Mouse (Mus musculus) MEL (cell line): ENCODE data around the gene Adam17. TPM values are rescaled to one million over a fixed set of nuclear protein-coding genes. Genes with fewer than 3 reads are reported as not detected.

Experiments
- DNase-seq: peaks from one replicate; pipeline ENCODE4 v3.0.0; 2011; ENCODE audit warnings: low read depth, low spot score
- H3K27ac ChIP-seq: 2 replicates; pipeline ENCODE4 v1.5.1; 2012; ENCODE audit warnings: low read depth, mild to moderate bottlenecking, control low read depth, low read length, moderate library complexity; ENCODE audit not compliant: control insufficient read depth
- H3K27me3 ChIP-seq, 2 experiments: fragments of 150-350 bp in 1 of 2; sonication (generic) in 1 of 2; 2 replicates each; pipeline ENCODE4 v1.6.1; 2012; ENCODE audit warnings: low read length in 2 of 2, mild to moderate bottlenecking in 2 of 2, improper control_type of control experiment in 1 of 2, moderate library complexity in 1 of 2; ENCODE audit not compliant: insufficient read depth in 2 of 2, control insufficient read depth in 1 of 2
- H3K36me3 ChIP-seq, 2 experiments: 2 replicates each; pipeline ENCODE4 v1.6.1; 2012 to 2014; ENCODE audit warnings: low read length in 2 of 2, improper control_type of control experiment in 1 of 2, inconsistent platforms in 1 of 2, mild to moderate bottlenecking in 1 of 2; ENCODE audit not compliant: insufficient read depth in 2 of 2, control insufficient read depth in 1 of 2
- H3K4me1 ChIP-seq, 2 experiments: fragments of 150-350 bp in 1 of 2; sonication (generic) in 1 of 2; 2 replicates each; pipeline ENCODE4 v1.6.1; 2012; ENCODE audit warnings: low read length in 2 of 2, improper control_type of control experiment in 1 of 2, mild to moderate bottlenecking in 1 of 2; ENCODE audit not compliant: insufficient read depth in 2 of 2, control insufficient read depth in 1 of 2
- H3K4me3 ChIP-seq, 2 experiments: fragments of 150-350 bp in 1 of 2; sonication (generic) in 1 of 2; 2 replicates each; pipeline ENCODE4 v1.5.1; 2012; ENCODE audit warnings: low read depth in 2 of 2, low read length in 2 of 2, mild to moderate bottlenecking in 2 of 2, moderate library complexity in 2 of 2, control low read depth in 1 of 2, improper control_type of control experiment in 1 of 2; ENCODE audit not compliant: control insufficient read depth in 1 of 2, insufficient read depth in 1 of 2
- H3K79me2 ChIP-seq: 2 replicates; pipeline ENCODE4 v1.6.1; 2012; ENCODE audit warnings: mild to moderate bottlenecking, low read length, moderate library complexity; ENCODE audit not compliant: control insufficient read depth, poor library complexity, insufficient read depth
- H3K9ac ChIP-seq: 2 replicates; pipeline ENCODE4 v1.6.1; 2012; ENCODE audit warnings: low read depth, mild to moderate bottlenecking, control low read depth, low read length, moderate library complexity; ENCODE audit not compliant: control insufficient read depth, poor library complexity, severe bottlenecking
- H3K9me3 ChIP-seq: fragments of 150-350 bp; sonication (generic); replicated peaks from 2 replicates; pipeline ENCODE4 v1.6.1; 2012; ENCODE audit warnings: mild to moderate bottlenecking, low read length, improper control_type of control experiment, moderate library complexity; ENCODE audit not compliant: insufficient read depth
- BHLHE40 ChIP-seq: IDR thresholded peaks from 2 replicates; pipeline ENCODE4 v1.6.1; 2012; ENCODE audit warnings: low read depth, mild to moderate bottlenecking, inconsistent platforms, low read length, improper control_type of control experiment, borderline replicate concordance
- CHD1 ChIP-seq: IDR thresholded peaks from 2 replicates; pipeline ENCODE4 v1.6.1; 2012; ENCODE audit warnings: low read depth, mild to moderate bottlenecking, inconsistent platforms, low read length, improper control_type of control experiment
- CHD2 ChIP-seq: IDR thresholded peaks from 2 replicates; pipeline ENCODE4 v1.6.1; 2011; ENCODE audit warnings: low read length, improper control_type of control experiment
- CTCF ChIP-seq, 3 experiments: IDR thresholded peaks in 2 of 3; conservative IDR thresholded peaks in 1 of 3; 2 replicates each; pipeline ENCODE4 v1.5.1; 2011 to 2012; ENCODE audit warnings: low read length in 3 of 3, low read depth in 2 of 3, mild to moderate bottlenecking in 2 of 3, improper control_type of control experiment in 1 of 3, inconsistent platforms in 1 of 3, mixed read lengths in 1 of 3, moderate library complexity in 1 of 3; ENCODE audit not compliant: control insufficient read depth in 1 of 3, insufficient read depth in 1 of 3, poor library complexity in 1 of 3, severe bottlenecking in 1 of 3
- ETS1 ChIP-seq: IDR thresholded peaks from 2 replicates; pipeline ENCODE4 v1.6.1; 2012; ENCODE audit warnings: low read depth, mild to moderate bottlenecking, inconsistent platforms, low read length, improper control_type of control experiment, moderate library complexity
- GABPA ChIP-seq: IDR thresholded peaks from 2 replicates; pipeline ENCODE4 v1.6.1; 2012; ENCODE audit warnings: low read depth, mild to moderate bottlenecking, inconsistent platforms, low read length, improper control_type of control experiment, moderate library complexity
- GATA1 ChIP-seq: IDR thresholded peaks from 2 replicates; pipeline ENCODE4 v1.6.1; 2011; ENCODE audit warnings: low read depth, low read length, improper control_type of control experiment
- MAX ChIP-seq: IDR thresholded peaks from 2 replicates; pipeline ENCODE4 v1.6.1; 2011; ENCODE audit warnings: low read length, improper control_type of control experiment
- MAZ ChIP-seq: IDR thresholded peaks from 2 replicates; pipeline ENCODE4 v1.6.1; 2012; ENCODE audit warnings: low read depth, mild to moderate bottlenecking, inconsistent platforms, low read length, improper control_type of control experiment
- MXI1 ChIP-seq: IDR thresholded peaks from 2 replicates; pipeline ENCODE4 v1.6.1; 2011; ENCODE audit warnings: mild to moderate bottlenecking, low read depth, low read length, improper control_type of control experiment
- MYB ChIP-seq: IDR thresholded peaks from 2 replicates; pipeline ENCODE4 v1.6.1; 2011; ENCODE audit warnings: mild to moderate bottlenecking, low read depth, low read length, improper control_type of control experiment
- MYC ChIP-seq: IDR thresholded peaks from 2 replicates; pipeline ENCODE4 v1.6.1; 2011; ENCODE audit warnings: low read depth, mild to moderate bottlenecking, low read length, improper control_type of control experiment, moderate library complexity
- NELFE ChIP-seq: IDR thresholded peaks from 2 replicates; pipeline ENCODE4 v1.6.1; 2011; ENCODE audit warnings: low read depth, low read length, improper control_type of control experiment
- NRF1 ChIP-seq: IDR thresholded peaks from 2 replicates; pipeline ENCODE4 v1.6.1; 2014; ENCODE audit warnings: low read depth, mild to moderate bottlenecking, inconsistent platforms, low read length, improper control_type of control experiment, moderate library complexity; ENCODE audit not compliant: poor library complexity, insufficient read depth, severe bottlenecking
- POLR2A ChIP-seq, 2 experiments: IDR thresholded peaks; 2 replicates each; pipeline ENCODE4 v1.6.1; 2011 to 2012; ENCODE audit warnings: low read length in 2 of 2, mild to moderate bottlenecking in 2 of 2, control low read depth in 1 of 2, improper control_type of control experiment in 1 of 2, low read depth in 1 of 2, moderate library complexity in 1 of 2; ENCODE audit not compliant: control insufficient read depth in 1 of 2, insufficient read depth in 1 of 2, poor library complexity in 1 of 2
- POLR2AphosphoS5 ChIP-seq: IDR thresholded peaks from 2 replicates; pipeline ENCODE4 v1.6.1; 2012; ENCODE audit warnings: low read depth, borderline replicate concordance, mild to moderate bottlenecking, inconsistent platforms, low read length, moderate library complexity, mixed read lengths
- RCOR1 ChIP-seq: IDR thresholded peaks from 2 replicates; pipeline ENCODE4 v1.6.1; 2012; ENCODE audit warnings: low read depth, mild to moderate bottlenecking, inconsistent platforms, low read length, improper control_type of control experiment
- SMC3 ChIP-seq: IDR thresholded peaks from 2 replicates; pipeline ENCODE4 v1.6.1; 2011; ENCODE audit warnings: low read depth, low read length, improper control_type of control experiment
- TAL1 ChIP-seq: IDR thresholded peaks from 2 replicates; pipeline ENCODE4 v1.6.1; 2012; ENCODE audit warnings: mild to moderate bottlenecking, inconsistent platforms, low read length, moderate library complexity, mixed read lengths
- TBP ChIP-seq: IDR thresholded peaks from 2 replicates; pipeline ENCODE4 v1.8.0; 2011; ENCODE audit warnings: low read depth, low read length, improper control_type of control experiment
- UBTF ChIP-seq: IDR thresholded peaks from 2 replicates; pipeline ENCODE4 v1.6.1; 2012; ENCODE audit warnings: low read depth, mild to moderate bottlenecking, inconsistent platforms, low read length, improper control_type of control experiment, moderate library complexity, borderline replicate concordance; ENCODE audit not compliant: insufficient read depth
- USF1 ChIP-seq: IDR thresholded peaks from 2 replicates; pipeline ENCODE4 v1.6.1; 2014; ENCODE audit warnings: low read depth, mild to moderate bottlenecking, inconsistent platforms, low read length, improper control_type of control experiment, moderate library complexity
- ZC3H11A ChIP-seq: IDR thresholded peaks from 2 replicates; pipeline ENCODE4 v1.6.1; 2012; ENCODE audit warnings: low read depth, mild to moderate bottlenecking, inconsistent platforms, low read length, improper control_type of control experiment
- ZNF384 ChIP-seq: IDR thresholded peaks from 2 replicates; pipeline ENCODE4 v1.6.1; 2012; ENCODE audit warnings: low read depth, mild to moderate bottlenecking, inconsistent platforms, low read length, improper control_type of control experiment
- polyA plus RNA-seq, 2 experiments: library from polyadenylated mRNA; stranded (reverse) in 1 of 2; unstranded in 1 of 2; fragments of >175 nt in 1 of 2; fragments of >200 nt in 1 of 2; gene quantifications; 2 replicates each; pipeline versions ENCODE4 v1.2.1 to v1.2.4; 2012; ENCODE audit warnings: low replicate concordance in 2 of 2, low read depth in 1 of 2; ENCODE audit not compliant: insufficient read length in 2 of 2, insufficient read depth in 1 of 2, missing spikeins in 1 of 2
- total RNA-seq: library from RNA; depleted of rRNA; stranded (reverse); fragments of 300-350 nt; gene quantifications from 2 replicates; pipeline ENCODE4 v1.2.3, GENCODE M21; 2012

Adam17 gene
- total and polyA plus RNA-seq, 3 experiments: 12.9 to 14.2 TPM; not detected in 1

DNA sequence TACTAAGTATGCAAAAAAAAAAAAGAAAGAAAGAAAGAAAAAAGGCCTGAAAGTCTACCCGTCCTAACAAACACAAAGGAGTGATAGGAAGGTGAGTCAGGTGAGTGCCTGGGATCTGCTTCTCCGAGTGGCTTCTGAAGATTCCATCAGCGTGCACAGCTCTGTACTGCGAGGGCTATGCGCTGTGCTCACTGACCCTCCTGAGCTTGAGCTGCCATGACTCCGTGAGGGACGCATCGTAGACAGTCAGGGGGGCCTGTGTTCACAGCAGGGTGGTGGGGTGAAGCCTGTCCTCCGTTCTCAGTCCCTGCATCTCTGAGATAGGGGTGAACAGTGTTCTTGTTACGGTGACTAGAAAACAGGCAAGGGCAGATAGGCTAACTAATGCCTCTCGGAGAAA, 74.6 kb downstream of the Adam17 start:
- Histone ChIP-seq H3K9ac (no peak overlapping the region), H3K4me1 (no peaks in the 10 kb centered on the region), H3K4me3 (no peak overlapping the region), H3K79me2 (no peaks in the 10 kb centered on the region), H3K9me3 (no peaks in the 10 kb centered on the region), H3K27me3 (no peaks in the 10 kb centered on the region), H3K27ac (no peak overlapping the region), H3K36me3 (no peaks in the 10 kb centered on the region)
- TF ChIP-seq BHLHE40 (no peak), MAZ (no peak), SMC3 (no peak), NRF1 (no peak), ETS1 (no peak), POLR2AphosphoS5 (no peak), CTCF (IDR thresholded peaks at IDR 0.05 in 2 of 3, conservative IDR thresholded peaks at IDR 0.05 in 1 of 3; ENCODE audit: control insufficient read depth in 1 of 3, insufficient read depth in 1 of 3, low read depth in 2 of 3, low read length in 3 of 3, poor library complexity in 1 of 3, severe bottlenecking in 1 of 3) (no peak), CHD2 (no peak), GABPA (no peak), MAX (no peak), MYB (no peak)
- no peak for DNase-seq

GRCm38 (mm10) chr12:21289651-21290050, 83.8 kb downstream of the Adam17 start:
- peaks cover 0 to 14% of the 10 kb centered on the region in 2 experiments; a peak in 3 of 4 replicates for H3K4me1 ChIP-seq
- peak overlapping the region; percentile 37; the same call in 1 of the 2 replicates for H3K27ac ChIP-seq
- H3K27me3 ChIP-seq: no peaks in the 10 kb centered on the region
- TF ChIP-seq MYC: no peak
- no peak for TF ChIP-seq CHD2
- no peak for TF ChIP-seq GATA1
- no peak for TF ChIP-seq BHLHE40
- H3K79me2 ChIP-seq: peaks cover 23% of the 10 kb centered on the region
- no peak overlapping the region for H3K4me3 ChIP-seq
- no peak for DNase-seq
- H3K9ac ChIP-seq: no peak overlapping the region
- H3K9me3 ChIP-seq: no peaks in the 10 kb centered on the region
- peaks cover 0 to 9% of the 10 kb centered on the region in 2 experiments; a peak in 3 of 4 replicates for H3K36me3 ChIP-seq

DNA sequence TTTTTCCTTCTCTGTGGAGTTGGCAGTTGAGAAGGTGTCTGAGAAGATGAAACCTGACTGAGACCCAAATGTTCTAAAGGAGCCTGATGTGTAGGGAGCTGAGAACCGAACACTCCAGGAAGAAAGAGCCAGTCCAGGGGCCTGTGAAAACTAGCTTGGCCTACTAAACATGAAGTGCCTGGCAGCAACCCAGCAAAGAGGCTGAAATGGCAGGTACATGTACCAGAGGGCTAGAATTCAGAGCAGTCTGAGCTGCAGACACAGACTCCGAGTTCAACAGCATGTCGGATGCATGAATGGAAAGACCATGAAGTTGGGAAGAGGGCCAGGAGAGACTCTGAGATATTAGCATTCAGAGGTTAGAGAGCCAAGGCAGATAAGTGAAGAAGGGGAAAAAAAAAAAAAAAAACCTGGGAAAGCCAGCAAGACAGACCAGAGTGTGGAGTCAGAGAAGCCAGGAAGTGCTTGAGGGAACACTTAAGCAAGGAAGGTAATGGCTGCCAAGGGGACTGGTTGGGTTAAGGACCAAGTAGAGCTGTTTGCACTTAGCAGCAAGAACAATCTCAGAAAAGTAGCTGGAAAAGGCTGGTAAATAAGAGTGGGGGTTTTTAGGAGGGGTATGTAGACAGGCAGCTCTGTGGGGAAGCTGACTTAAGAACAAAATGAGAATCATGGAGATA, 84.6 kb downstream of the Adam17 start:
- no peak overlapping the region for H3K4me3 ChIP-seq
- peaks cover 23% of the 10 kb centered on the region for H3K79me2 ChIP-seq
- H3K36me3 ChIP-seq: peaks cover 0 to 9% of the 10 kb centered on the region in 2 experiments; a peak in 3 of 4 replicates
- H3K4me1 ChIP-seq: peaks cover 0 to 16% of the 10 kb centered on the region in 2 experiments; a peak in 3 of 4 replicates
- no peak for DNase-seq
- H3K27me3 ChIP-seq: no peaks in the 10 kb centered on the region
- H3K27ac ChIP-seq: no peak overlapping the region
- no peak overlapping the region for H3K9ac ChIP-seq
- no peaks in the 10 kb centered on the region for H3K9me3 ChIP-seq
- no peak for TF ChIP-seq SMC3
- TF ChIP-seq MAX: no peak
- TF ChIP-seq ZC3H11A: no peak
- no peak for TF ChIP-seq TAL1
- TF ChIP-seq MXI1: no peak
- TF ChIP-seq USF1: no peak
- no peak for TF ChIP-seq TBP
- no peak for TF ChIP-seq UBTF
- no peak for TF ChIP-seq BHLHE40
- TF ChIP-seq CHD1: no peak
- no peak for TF ChIP-seq GATA1
- no peak for TF ChIP-seq NELFE
- TF ChIP-seq ZNF384: no peak
- TF ChIP-seq CTCF (IDR thresholded peaks at IDR 0.05 in 2 of 3, conservative IDR thresholded peaks at IDR 0.05 in 1 of 3; ENCODE audit: control insufficient read depth in 1 of 3, insufficient read depth in 1 of 3, low read depth in 2 of 3, low read length in 3 of 3, poor library complexity in 1 of 3, severe bottlenecking in 1 of 3): no peak
- no peak for TF ChIP-seq POLR2A (IDR thresholded peaks at IDR 0.05; ENCODE audit: control insufficient read depth in 1 of 2, insufficient read depth in 1 of 2, low read depth in 1 of 2, low read length in 2 of 2, poor library complexity in 1 of 2)
- TF ChIP-seq RCOR1: no peak
